In the genomic region with DNA sequence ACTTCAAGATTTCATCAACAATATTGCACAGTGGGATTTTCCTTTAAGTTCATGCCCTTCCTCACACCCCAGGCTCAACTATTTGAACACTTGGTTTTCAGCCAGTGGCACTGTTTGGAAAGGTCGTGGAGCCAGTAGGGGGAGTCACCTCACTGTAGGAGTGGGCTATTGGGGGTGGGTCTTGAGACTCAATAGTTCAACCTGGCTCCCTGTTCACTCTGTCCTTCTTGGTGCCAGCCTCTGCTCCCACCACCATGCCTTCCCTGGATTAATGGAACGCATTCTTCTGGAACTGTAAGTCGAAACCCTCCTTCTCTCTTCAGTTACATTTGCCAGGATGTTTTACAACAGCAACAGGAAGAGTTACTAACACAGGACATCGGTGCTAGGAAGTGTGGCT, we compare ENCODE assay signal across 31 mouse cellular contexts. TPM values are rescaled to one million over a fixed set of nuclear protein-coding genes. Genes with fewer than 3 reads are reported as not detected.
DNase-seq lines count a peak whose midpoint lies in the region; ATAC-seq and TF ChIP-seq lines count a peak whose summit lies in the region.
"Had no signal": no experiment of that assay in that cellular context is flagged by ENCODE, and none has a peak within 500 bp of the region (broad histone marks: within the 10 kb centered on the region; RNA-seq: fewer than 3 reads in every experiment).

No protein-coding gene starts in this region.

- no peaks in the 10 kb centered on the region for H3K4me1 ChIP-seq in kidney, embryonic 14.5 days (ENCODE audit: control insufficient read depth, insufficient read depth, low read length)
- no peaks in the 10 kb centered on the region for H3K4me1 ChIP-seq in kidney, postnatal 0 days (replicated peaks; ENCODE audit: insufficient read depth, low read length)
- no peaks in the 10 kb centered on the region for H3K4me1 ChIP-seq in kidney, adult 2 months (ENCODE audit: control insufficient read depth, insufficient read depth, low read length)
- H3K4me1 ChIP-seq: forebrain, embryonic 13.5 days; heart, embryonic 10.5 days; heart, embryonic 13.5 days had no signal

- H3K36me3 ChIP-seq in kidney, embryonic 14.5 days (ENCODE audit: control insufficient read depth, insufficient read depth, low read length) = no peaks in the 10 kb centered on the region
- no peaks in the 10 kb centered on the region for H3K36me3 ChIP-seq in kidney, postnatal 0 days (ENCODE audit: insufficient read depth, low read length)
- no peaks in the 10 kb centered on the region for H3K36me3 ChIP-seq in kidney, adult 2 months (ENCODE audit: control insufficient read depth, insufficient read depth, low read length)
- H3K36me3 ChIP-seq: forebrain, embryonic 10.5 days; heart, embryonic 10.5 days; heart, embryonic 13.5 days had no signal

- no peak for TF ChIP-seq CTCF in kidney, postnatal 0 days (IDR thresholded peaks at IDR 0.05; ENCODE audit: low read depth)
- TF ChIP-seq CTCF in kidney, adult 2 months (conservative IDR thresholded peaks at IDR 0.05; ENCODE audit: insufficient read depth, insufficient read length, low read depth, low read length) = no peak

- no peak overlapping the region for H3K9ac ChIP-seq in kidney, embryonic 14.5 days (ENCODE audit: low read depth, low read length)
- H3K9ac ChIP-seq in kidney, postnatal 0 days (ENCODE audit: low read depth, low read length) = no peak overlapping the region
- H3K9ac ChIP-seq: forebrain, embryonic 13.5 days; heart, embryonic 13.5 days; hindbrain, embryonic 14.5 days had no signal

- 36% methylated on average over 4 of the region's 4 CpGs for WGBS in kidney, embryonic 14.5 days
- WGBS in kidney, postnatal 0 days = 30% methylated on average over 4 of the region's 4 CpGs
- 28% methylated on average over 4 of the region's 4 CpGs for WGBS in kidney, adult 2 months

- DNase-seq in kidney, postnatal 14 days = no peak
- DNase-seq in kidney, postnatal 0 days (ENCODE audit: low spot score) = peak; percentile 60
- DNase-seq in kidney, adult 2 months = no peak
- peak; percentile 11 for DNase-seq in R1 (ENCODE audit: low read depth, low spot score)
- DNase-seq in heart, adult 9 months (ENCODE audit: low spot score in 2 of 2) = no peak
- no peak for DNase-seq in layer of hippocampus, postnatal 36 days
- DNase-seq: adrenal gland, postnatal 10 days; adrenal gland, postnatal 36 days; B cell, adult 2 months; cerebellum, adult 18-20 months; cerebellum, adult 9-10 months; cerebellum, postnatal 14 days; gastrocnemius, postnatal 10 days; gastrocnemius, postnatal 36 days; heart, postnatal 14 days; heart, postnatal 4 days had no signal

- ATAC-seq in kidney, embryonic 14.5 days (ENCODE audit: low FRiP score, low TSS enrichment) = peak; percentile 72
- peak; percentile 65 for ATAC-seq in kidney, postnatal 0 days (replicated peaks; ENCODE audit: low FRiP score, low read depth)
- ATAC-seq: activated CD4-positive, CD25-positive, alpha-beta regulatory T cell, adult 4 months; forebrain, embryonic 13.5 days; hindbrain, postnatal 0 days; inflammation-experienced regulatory T-cells, adult 6 months; Patski had no signal

- H3K27ac ChIP-seq in kidney, embryonic 14.5 days (ENCODE audit: low read depth, low read length) = no peak overlapping the region
- H3K27ac ChIP-seq in kidney, postnatal 0 days = no peak overlapping the region
- H3K27ac ChIP-seq in kidney, adult 2 months (ENCODE audit: insufficient read depth, low read depth, low read length) = no peak overlapping the region
- H3K27ac ChIP-seq: forebrain, embryonic 10.5 days; forebrain, embryonic 13.5 days; heart, embryonic 10.5 days; heart, embryonic 13.5 days; hindbrain, postnatal 0 days had no signal

- TF ChIP-seq POLR2A in kidney, adult 2 months (IDR thresholded peaks at IDR 0.05; ENCODE audit: low read depth, low read length) = no peak

- H3K9me3 ChIP-seq in kidney, embryonic 14.5 days (ENCODE audit: control insufficient read depth, low read length) = no peaks in the 10 kb centered on the region
- peaks cover 3% of the 10 kb centered on the region; the same call in 1 of the 2 replicates for H3K9me3 ChIP-seq in kidney, postnatal 0 days (replicated peaks; ENCODE audit: low read length)
- H3K9me3 ChIP-seq: heart, embryonic 10.5 days had no signal

- no peak overlapping the region for H3K4me3 ChIP-seq in kidney, embryonic 14.5 days (ENCODE audit: low read length)
- H3K4me3 ChIP-seq in kidney, postnatal 0 days (replicated peaks; ENCODE audit: low read depth, low read length) = no peak overlapping the region
- H3K4me3 ChIP-seq in kidney, adult 2 months (ENCODE audit: insufficient read depth, low read depth, low read length) = no peak overlapping the region
- H3K4me3 ChIP-seq: forebrain, embryonic 10.5 days; forebrain, embryonic 13.5 days; heart, embryonic 10.5 days; heart, embryonic 13.5 days had no signal

- no peak overlapping the region for H3K4me2 ChIP-seq in kidney, embryonic 14.5 days (replicated peaks; ENCODE audit: low read depth, low read length)
- H3K4me2 ChIP-seq in kidney, postnatal 0 days (ENCODE audit: low read length) = no peak overlapping the region
- H3K4me2 ChIP-seq: forebrain, embryonic 13.5 days; heart, embryonic 13.5 days; hindbrain, embryonic 14.5 days had no signal

- H3K27me3 ChIP-seq in kidney, embryonic 14.5 days (ENCODE audit: control insufficient read depth, insufficient read depth, low read length) = no peaks in the 10 kb centered on the region
- no peaks in the 10 kb centered on the region for H3K27me3 ChIP-seq in kidney, postnatal 0 days (ENCODE audit: insufficient read depth, low read length)
- H3K27me3 ChIP-seq in kidney, adult 2 months (replicated peaks; ENCODE audit: control insufficient read depth, insufficient read depth, low read length) = no peaks in the 10 kb centered on the region
- H3K27me3 ChIP-seq: CH12.LX; forebrain, embryonic 13.5 days; heart, embryonic 13.5 days had no signal

RNA-seq across cellular contexts. Expression of a gene that starts 42.9 kb away (rescaled TPM):
- 0.16 and 0.53 TPM in 2 replicates for polyA plus RNA-seq in kidney, embryonic 14.5 days (2014; fragmentation: Nextera tagmentation; extraction: Ambion mirVana)
- 0.19 and 0.20 TPM in 2 replicates for polyA plus RNA-seq in kidney, postnatal 0 days (2015; fragmentation: Nextera tagmentation; extraction: Ambion mirVana)
- 0.14 and 2.8 TPM in 2 replicates for polyA plus RNA-seq in kidney, adult 2 months (2012; rRNA removed)
- total RNA-seq in layer of hippocampus, postnatal 36 days (2021) = not detected
- total RNA-seq: adrenal gland, postnatal 36 days; CH12.LX; gastrocnemius, adult 18-20 months; gastrocnemius, postnatal 10 days; gastrocnemius, postnatal 36 days; granulocyte monocyte progenitor cell, adult 5-6 weeks; heart, postnatal 4 days; hindbrain, postnatal 0 days had no signal
- polyA plus RNA-seq: forebrain, embryonic 10.5 days; forebrain, embryonic 13.5 days; forebrain, embryonic 16.5 days; heart, embryonic 13.5 days; hindbrain, embryonic 11.5 days; hindbrain, embryonic 14.5 days; hindbrain, postnatal 0 days; Patski had no signal

Comparison
In these comparisons a context has a peak if more than half of its experiments do, and no peak if none do; other contexts are left out.
1. DNase-seq: peak in kidney, postnatal 0 days (single experiment) and R1 (single experiment); none in kidney, postnatal 14 days (single experiment), kidney, adult 2 months (single experiment), heart, adult 9 months (0 of 2) and layer of hippocampus, postnatal 36 days (0 of 2).